Mouse (Mus musculus) right cerebral cortex, postnatal 25 days (tissue): ENCODE measurements at regions not wholly inside any gene's neighbourhood (a gene's known extent, or its start where the extent isn't known, plus 50 kb on each side); places are given as distances from the start of the nearest gene placed in this dataset.
"Not testable (repeated sequence)": the region's sequence is repeated elsewhere in the genome, so short reads cannot be mapped to it uniquely, and the experiment has no call there.

Source experiments
- DNase-seq: peaks from one replicate; pipeline ENCODE4 v3.0.0; 2022

- no peak for DNase-seq
Measured at GRCm38 (mm10) chr3:54551908-54552307, 140.7 kb upstream of the Supt20 start.

GRCm38 (mm10) chr3:54555954-54556353 lies 136.7 kb upstream of the Supt20 start:
- DNase-seq: no peak

GRCm38 (mm10) chr3:54559053-54559452 lies 133.6 kb upstream of the Supt20 start:
- no peak for DNase-seq

GRCm38 (mm10) chr3:54559527-54559926 lies 133.1 kb upstream of the Supt20 start:
- DNase-seq: no peak

GRCm38 (mm10) chr3:54560056-54560922 lies 132.3 kb upstream of the Supt20 start:
- DNase-seq: no peak

GRCm38 (mm10) chr3:54567329-54567728 lies 125.3 kb upstream of the Supt20 start:
- DNase-seq: no peak

- DNase-seq: no peak
Measured at GRCm38 (mm10) chr3:54568096-54568495, 124.5 kb upstream of the Supt20 start.

GRCm38 (mm10) chr3:54570501-54570900 lies 122.1 kb upstream of the Supt20 start:
- DNase-seq: no peak

GRCm38 (mm10) chr3:54577851-54578250 lies 114.8 kb upstream of the Supt20 start:
- DNase-seq: no peak

- DNase-seq: no peak
Measured at GRCm38 (mm10) chr3:54579425-54579824, 113.2 kb upstream of the Supt20 start.

GRCm38 (mm10) chr3:54580339-54580738 lies 112.3 kb upstream of the Supt20 start:
- DNase-seq: no peak

GRCm38 (mm10) chr3:54585781-54586180 lies 106.8 kb upstream of the Supt20 start:
- not testable (repeated sequence) for DNase-seq

GRCm38 (mm10) chr3:54587127-54587995 lies 105.2 kb upstream of the Supt20 start:
- DNase-seq: peak; percentile 23

- DNase-seq: no peak
Measured at GRCm38 (mm10) chr3:54588198-54588597, 104.4 kb upstream of the Supt20 start.

GRCm38 (mm10) chr3:54589976-54590375 lies 102.6 kb upstream of the Supt20 start:
- no peak for DNase-seq

GRCm38 (mm10) chr3:54591160-54591559 lies 101.4 kb upstream of the Supt20 start:
- DNase-seq: no peak

- no peak for DNase-seq
Measured at GRCm38 (mm10) chr3:54592064-54592463, 100.5 kb upstream of the Supt20 start.

GRCm38 (mm10) chr3:54592655-54593428 lies 99.8 kb upstream of the Supt20 start:
- DNase-seq: no peak

- no peak for DNase-seq
Measured at GRCm38 (mm10) chr3:54595193-54595592, 97.4 kb upstream of the Supt20 start.

- no peak for DNase-seq
Measured at GRCm38 (mm10) chr3:54597326-54598274, 95.0 kb upstream of the Supt20 start.

GRCm38 (mm10) chr3:54598296-54598695 lies 94.3 kb upstream of the Supt20 start:
- DNase-seq: no peak
